Mouse (Mus musculus) liver, adult (tissue): ENCODE data around the gene Tet3.
A peak's percentile ranks its signal among the peaks of the same experiment; 100 is the strongest.

Experiments
- GATA4 ChIP-seq: IDR thresholded peaks from 2 replicates; pipeline ENCODE4 v1.6.1; 2014; ENCODE audit warnings: mild to moderate bottlenecking, low read length; ENCODE audit not compliant: insufficient replicate concordance

Tet3 gene

DNA sequence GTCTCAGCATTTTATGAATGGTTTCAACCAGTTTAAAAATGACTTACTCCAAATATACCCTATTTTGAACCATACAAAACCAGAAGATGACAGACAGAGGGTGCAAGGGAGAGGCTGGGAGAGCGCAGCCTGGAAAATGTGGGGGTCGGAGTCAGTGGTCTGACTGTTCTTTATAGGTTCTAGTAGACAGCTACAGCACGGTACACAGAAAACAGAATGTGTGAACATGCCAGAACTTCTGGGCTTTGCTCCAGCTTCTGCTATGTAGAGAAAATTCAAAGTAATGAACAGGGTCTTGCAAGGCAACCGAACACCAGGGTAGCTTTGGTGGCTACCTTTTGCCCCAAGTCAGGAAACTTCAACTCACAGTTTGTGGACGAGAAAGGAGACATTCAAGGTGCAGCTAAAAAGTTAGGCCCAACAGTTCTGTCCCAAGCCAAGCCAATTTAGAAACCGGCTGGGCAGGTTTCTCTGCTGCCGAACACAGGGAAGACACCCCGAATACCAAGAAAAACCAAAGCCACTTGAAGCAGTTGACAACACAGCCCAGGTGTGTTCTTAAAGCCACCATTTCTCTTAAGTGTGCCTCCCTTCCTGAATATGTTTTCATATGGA is 66.6 kb downstream of the Tet3 start:
- TF ChIP-seq GATA4 = no peak

DNA sequence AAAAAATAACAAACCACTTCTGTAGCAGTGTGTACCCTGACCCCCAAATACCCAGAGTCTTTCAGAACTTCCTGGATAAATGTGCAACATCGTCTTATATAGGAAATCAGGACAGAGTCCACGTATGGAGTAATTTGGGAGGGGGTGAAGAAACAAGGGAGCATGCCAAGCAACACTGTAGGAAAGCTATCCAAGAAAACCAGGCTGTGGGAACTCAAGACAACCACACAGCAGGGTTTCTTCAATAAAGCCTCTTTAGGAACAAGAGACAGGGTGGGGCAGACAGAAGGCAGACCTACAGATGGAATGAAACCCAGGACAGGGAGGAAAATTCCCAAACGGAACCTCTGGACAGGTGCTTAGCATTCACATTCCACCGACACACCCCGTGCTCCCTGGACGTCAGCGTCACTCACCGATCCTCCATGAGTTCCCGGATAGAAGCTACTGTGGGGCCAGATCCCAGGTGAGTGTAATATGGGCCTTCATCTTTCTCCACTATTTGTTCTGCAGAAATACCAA is 73.3 kb downstream of the Tet3 start:
- no peak for TF ChIP-seq GATA4

GRCm38 (mm10) chr6:83381510-83382491 is 77.1 kb downstream of the Tet3 start:
- no peak for TF ChIP-seq GATA4

GRCm38 (mm10) chr6:83373704-83374300 is 85.1 kb downstream of the Tet3 start:
- no peak for TF ChIP-seq GATA4

DNA sequence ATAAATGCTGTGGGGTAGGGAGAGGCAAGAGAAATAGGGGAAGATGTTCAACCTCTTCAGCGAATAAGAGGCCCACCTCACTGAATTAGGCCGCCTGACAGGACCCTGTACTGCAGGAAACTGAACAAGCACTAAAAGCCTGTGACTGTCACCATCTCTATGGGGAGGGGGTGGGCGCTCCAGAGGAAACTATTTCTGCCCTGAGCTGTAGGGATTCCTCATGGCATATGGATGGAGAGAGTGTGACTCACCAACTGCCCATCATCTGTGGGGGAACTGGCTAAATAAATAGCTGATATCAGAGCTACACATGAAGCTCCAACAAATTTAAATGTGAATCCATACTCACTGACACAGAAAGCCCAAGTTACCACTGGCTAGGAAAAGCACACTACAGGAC is 87.5 kb downstream of the Tet3 start:
- no peak for TF ChIP-seq GATA4

DNA sequence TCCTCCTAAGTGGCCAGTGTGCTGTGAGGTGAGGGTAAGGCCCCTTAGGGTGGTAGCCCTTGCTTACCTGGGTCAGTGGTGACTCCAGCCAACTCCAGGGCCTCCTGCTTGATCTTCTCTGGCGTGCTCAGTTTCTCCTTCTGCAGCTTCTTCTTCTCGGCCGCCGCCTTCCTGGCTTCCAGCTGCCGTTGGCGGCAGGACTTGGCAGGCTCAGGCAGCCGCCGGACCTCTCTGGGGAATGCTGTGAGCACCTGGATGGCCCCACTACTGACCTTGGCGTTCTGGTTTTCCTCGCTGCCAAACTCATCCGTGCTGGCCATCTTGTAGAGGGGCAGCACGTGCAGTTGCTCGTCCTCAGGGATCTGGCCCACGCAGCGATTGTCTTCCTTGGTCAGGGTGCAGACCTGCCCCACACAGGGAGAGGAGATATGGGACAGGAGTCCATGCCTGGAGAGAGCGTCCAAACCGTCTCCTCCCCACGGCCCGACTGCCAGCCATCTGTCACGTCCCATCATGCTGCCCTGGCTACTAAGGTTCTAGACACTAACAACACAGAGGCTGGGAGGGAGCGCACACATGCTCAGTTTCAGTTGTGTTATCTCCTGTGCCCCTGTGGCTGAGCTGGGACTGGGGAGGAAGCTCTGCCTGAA is 88.4 kb downstream of the Tet3 start:
- TF ChIP-seq GATA4 = no peak

DNA sequence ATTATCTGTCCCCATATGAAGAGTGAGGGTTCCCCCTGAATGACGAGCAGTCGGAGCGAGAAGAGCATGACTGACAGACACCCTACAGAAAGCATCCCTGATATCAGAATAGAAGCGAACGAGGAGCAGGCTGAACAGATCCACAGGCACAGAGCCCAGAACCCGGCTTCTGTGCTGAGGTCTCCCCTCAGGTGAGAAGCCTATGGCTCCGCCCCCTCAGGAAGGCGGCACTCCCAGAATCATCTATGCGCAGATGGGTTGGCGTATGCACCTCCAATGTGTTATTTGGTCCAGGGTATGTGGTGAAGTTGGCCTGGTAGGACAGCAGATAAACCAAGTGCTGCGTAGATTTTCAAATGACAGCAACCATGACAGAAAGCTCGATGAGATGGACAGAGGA is 95.8 kb downstream of the Tet3 start:
- no peak for TF ChIP-seq GATA4

GRCm38 (mm10) chr6:83361523-83362248 is 97.2 kb downstream of the Tet3 start:
- no peak for TF ChIP-seq GATA4

DNA sequence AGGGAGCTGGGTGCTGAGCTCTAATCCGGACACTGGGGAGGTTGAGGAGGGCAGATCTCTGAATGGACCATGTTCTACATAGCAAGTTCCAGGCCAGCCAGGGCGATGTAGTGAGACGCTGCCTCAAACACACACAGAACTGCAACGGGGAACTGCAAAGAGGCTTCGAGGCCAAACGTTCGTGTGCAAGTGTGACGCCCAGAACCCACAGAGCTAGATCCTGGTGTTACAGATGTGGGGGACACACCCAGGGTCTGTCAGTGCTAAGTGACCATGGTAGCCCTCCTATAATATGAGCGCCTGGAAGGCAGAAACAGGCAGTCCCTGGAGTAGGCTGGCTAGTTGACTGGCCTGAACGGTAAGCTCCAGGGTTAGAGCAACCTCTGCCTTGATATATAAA is 101.4 kb downstream of the Tet3 start:
- TF ChIP-seq GATA4 = no peak

GRCm38 (mm10) chr6:83356569-83357138 is 102.2 kb downstream of the Tet3 start:
- TF ChIP-seq GATA4 = peak; percentile 57; the same call in 1 of the 2 replicates

- TF ChIP-seq GATA4 = no peak
Measured at GRCm38 (mm10) chr6:83354856-83355781, 103.8 kb downstream of the Tet3 start.

DNA sequence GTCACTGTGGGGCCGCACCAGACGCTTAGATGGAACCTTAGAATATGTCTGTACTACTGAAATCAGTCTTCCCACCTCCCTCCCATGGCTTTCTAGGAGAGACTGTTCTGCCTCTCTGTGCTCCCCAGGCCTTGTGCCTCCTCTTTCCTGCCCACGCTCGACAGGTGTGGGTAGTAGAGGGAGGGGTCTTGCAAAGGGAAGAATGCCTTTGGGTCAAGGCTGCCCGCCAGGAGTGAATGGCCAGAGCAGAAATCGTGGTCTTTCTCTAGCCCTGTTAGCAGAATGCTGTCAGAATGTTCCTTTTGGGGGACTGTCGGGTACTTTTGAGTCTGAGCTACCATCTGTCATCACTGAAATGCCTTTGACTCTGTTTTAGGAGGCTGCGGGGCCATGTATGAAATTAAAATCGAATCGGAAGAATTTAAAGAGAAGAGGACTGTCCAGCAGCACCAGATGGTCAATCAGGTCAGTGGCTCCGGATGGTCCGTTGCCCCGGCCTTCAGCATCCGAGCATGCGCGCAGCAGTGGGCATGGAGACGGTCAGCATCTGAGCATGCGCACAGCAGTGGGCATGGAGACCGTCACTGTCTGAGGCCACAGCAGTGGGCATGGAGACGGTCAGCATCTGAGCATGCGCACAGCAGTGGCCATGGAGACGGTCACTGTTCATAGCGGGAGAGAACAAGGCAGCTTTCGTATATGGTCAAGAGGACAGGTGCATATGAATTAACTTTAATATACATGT is 106.0 kb downstream of the Tet3 start:
- TF ChIP-seq GATA4 = no peak
